Mouse (Mus musculus) olfactory bulb, adult 2 months (tissue): ENCODE results near the gene Nrcam. TPM values are rescaled to one million over a fixed set of nuclear protein-coding genes. Genes with fewer than 3 reads are reported as not detected.
"Not testable (repeated sequence)": the region's sequence is repeated elsewhere in the genome, so short reads cannot be mapped to it uniquely, and the experiment has no call there.

Experiments
- H3K27ac ChIP-seq: fragments of 200-500 bp; 2 replicates; pipeline ENCODE4 v1.5.1; 2012; ENCODE audit warnings: low read depth, low read length; ENCODE audit not compliant: insufficient read depth
- H3K4me1 ChIP-seq: fragments of 200-500 bp; 2 replicates; pipeline ENCODE4 v1.6.1; 2012; ENCODE audit warnings: low read length; ENCODE audit not compliant: control insufficient read depth, insufficient read depth
- H3K4me3 ChIP-seq: fragments of 200-500 bp; 2 replicates; pipeline ENCODE4 v1.5.1; 2012; ENCODE audit warnings: mild to moderate bottlenecking, low read depth, low read length, moderate library complexity; ENCODE audit not compliant: insufficient read depth
- CTCF ChIP-seq: fragments of 200-500 bp; IDR thresholded peaks from 2 replicates; pipeline ENCODE4 v1.5.1; 2012; ENCODE audit warnings: low read depth, mild to moderate bottlenecking, low read length, moderate library complexity; ENCODE audit not compliant: insufficient read depth
- POLR2A ChIP-seq: fragments of 200-500 bp; IDR thresholded peaks from 2 replicates; pipeline ENCODE4 v1.6.1; 2012; ENCODE audit warnings: mild to moderate bottlenecking, low read depth, low read length, moderate library complexity; ENCODE audit not compliant: insufficient read depth
- WGBS: fragments of 180-500 bp; shearing (Covaris S2); methylation state at CpG from one replicate; pipeline ENCODE4 v1.1.7; 2018; 5-methylcytosine and 5-hydroxymethylcytosine counted together
- polyA plus RNA-seq: library from polyadenylated mRNA; stranded (reverse); fragments of >200 nt; gene quantifications from 2 replicates; pipeline ENCODE4 v1.2.4, GENCODE M21; 2012; ENCODE audit warnings: low replicate concordance; ENCODE audit not compliant: missing spikeins, insufficient read depth, insufficient read length

The Nrcam gene
- 445 and 867 TPM in 2 replicates for polyA plus RNA-seq

DNA sequence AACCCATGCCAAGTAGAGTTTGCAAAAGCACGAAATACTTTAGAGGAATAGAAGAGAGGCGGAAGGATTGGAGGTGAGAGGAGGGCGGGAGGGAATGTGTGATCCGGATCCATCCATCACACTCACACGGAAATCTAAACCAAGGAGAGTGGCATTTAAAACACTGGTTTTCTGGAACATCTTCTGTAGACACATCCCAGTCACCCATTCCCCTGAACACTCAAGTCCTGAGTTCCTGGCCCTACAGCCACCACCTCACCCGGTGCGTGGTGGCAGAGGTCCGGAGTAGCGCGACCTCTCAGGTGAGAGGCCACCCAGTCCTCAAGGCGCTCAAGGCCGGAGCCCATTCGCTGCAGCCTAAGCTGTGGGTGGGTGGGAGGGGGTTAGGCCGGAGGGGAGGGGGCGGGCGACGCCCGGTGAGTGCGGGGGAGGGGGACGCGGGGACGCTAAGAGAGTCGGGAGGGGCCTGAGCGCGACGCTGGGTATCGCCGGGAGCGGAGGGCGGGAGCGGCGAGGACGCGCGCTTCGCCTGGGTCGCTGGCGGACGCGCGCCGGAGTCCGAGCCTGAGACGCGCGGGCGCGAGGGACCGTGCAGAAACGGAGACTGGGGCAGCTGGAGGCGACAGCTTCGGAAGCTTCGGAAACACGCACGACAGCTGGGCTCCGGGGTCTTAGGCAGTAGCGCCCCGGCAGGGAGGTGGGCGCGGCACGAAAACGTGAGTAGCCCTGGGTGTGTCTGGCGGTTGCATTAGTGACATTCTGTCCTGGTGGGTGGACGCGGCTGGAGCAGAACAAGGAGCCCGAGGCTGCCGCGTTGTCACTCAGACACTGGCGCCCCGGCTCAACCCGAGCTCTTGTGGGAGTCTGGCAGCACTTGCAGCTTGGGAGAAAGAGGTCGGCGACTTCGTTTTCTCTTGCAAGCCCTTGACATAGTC is at the start of gene Nrcam:
TSS of gene Nrcam (plus strand) at position 505 of the 935 bp plus-strand sequence.
- TF ChIP-seq CTCF (no peak), POLR2A (peak; percentile 43; the same call in 1 of the 2 replicates)
- Histone ChIP-seq H3K4me3 (peak within 1 kb of the TSS; percentile 85), H3K4me1 (peaks cover 3% of the 10 kb centered on the region), H3K27ac (peak within 1 kb of the TSS; percentile 88)
- WGBS: 4% methylated on average over 74 of the region's 74 CpGs

DNA sequence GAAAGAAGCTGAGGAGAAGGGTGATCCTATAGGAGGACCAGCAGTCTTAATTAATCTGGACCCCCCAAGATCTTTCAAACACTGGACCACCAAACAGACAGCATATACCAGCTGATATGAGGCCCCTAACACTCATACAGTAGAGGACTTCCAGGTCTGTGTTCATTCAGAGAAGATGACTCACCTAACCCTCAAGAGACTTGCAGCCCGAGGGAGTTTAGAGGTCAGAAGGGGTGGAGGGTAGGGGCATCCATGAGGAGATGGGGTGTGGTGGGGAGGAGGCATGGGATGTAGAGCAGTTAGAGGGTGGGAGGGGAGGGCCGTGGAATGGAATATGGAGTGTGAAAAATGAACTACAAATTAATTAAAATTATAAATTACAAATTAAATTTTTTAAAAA is 48.5 kb upstream of the Nrcam start:
- 82% methylated on average over 2 of the region's 2 CpGs for WGBS
- not testable (repeated sequence) for H3K27ac ChIP-seq, H3K4me3 ChIP-seq, H3K4me1 ChIP-seq

DNA sequence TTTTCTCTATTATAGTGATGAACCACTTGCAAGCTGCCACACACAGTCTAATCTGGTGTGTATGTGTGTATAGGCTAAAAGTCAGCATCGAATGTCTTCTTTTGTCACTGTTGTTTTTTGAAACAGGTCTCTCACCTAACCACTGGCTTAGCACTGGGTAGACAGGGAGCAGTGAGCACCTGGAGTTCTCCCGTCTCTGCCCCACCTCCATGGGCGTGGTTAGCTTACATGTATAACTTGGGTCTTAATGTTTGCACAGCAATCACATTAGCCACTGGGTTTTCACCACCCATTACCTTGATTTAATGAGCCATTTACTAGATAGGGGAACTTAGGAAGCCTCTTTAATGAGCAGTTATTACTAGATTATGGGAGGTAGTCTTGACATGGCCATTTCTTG is 47.2 kb upstream of the Nrcam start:
- TF ChIP-seq POLR2A (no peak), CTCF (no peak)
- Histone ChIP-seq H3K4me1 (no peaks in the 10 kb centered on the region), H3K27ac (no peak overlapping the region), H3K4me3 (no peak overlapping the region)
- WGBS: 93% methylated on average over 3 of the region's 3 CpGs

DNA sequence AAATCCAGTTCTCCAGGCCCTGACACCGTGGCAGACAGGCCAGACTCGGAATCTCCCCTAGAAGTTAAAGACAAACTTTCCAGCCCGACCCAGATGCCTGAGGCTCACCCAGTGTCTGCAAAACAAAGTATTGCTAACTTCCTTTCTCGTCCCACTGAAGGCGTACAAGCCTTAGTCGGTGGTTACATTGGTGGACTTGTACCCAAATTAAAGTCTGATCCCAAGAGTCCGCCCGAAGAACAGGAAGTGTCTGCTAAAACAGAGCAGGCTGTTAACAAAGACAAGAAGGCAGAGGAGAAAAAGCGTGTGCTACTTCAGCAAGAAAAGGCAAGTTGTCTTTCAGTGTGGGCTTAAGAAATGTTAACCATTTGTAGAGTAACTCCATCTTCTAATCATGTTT is 45.3 kb upstream of the Nrcam start:
- H3K4me3 ChIP-seq: no peak overlapping the region
- no peak overlapping the region for H3K27ac ChIP-seq
- 57% methylated on average over 9 of the region's 9 CpGs for WGBS
- TF ChIP-seq CTCF (no peak), POLR2A (no peak)
- H3K4me1 ChIP-seq: no peaks in the 10 kb centered on the region

DNA sequence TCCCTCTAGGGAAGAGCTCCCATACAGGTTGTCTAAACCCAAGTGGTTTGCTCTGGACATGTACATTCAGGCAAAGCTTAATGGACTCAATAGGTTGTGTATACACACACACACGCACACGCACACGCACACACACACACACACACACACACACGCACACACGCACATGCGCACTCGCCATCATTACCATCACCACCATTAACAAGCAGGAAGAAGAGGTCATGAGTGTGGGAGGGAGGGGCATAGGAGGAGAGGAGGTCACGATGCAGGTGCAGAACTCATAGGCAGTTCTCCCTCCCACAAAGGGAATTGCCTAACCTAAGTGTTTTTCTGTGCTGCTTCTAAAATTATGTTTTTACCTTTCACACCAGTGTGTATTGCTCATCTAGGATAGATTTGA is 41.7 kb upstream of the Nrcam start:
- Histone ChIP-seq H3K4me1 (no peaks in the 10 kb centered on the region), H3K4me3 (no peak overlapping the region), H3K27ac (no peak overlapping the region)
- no peak for TF ChIP-seq CTCF
- TF ChIP-seq POLR2A: no peak
- 93% methylated on average over 8 of the region's 8 CpGs for WGBS

DNA sequence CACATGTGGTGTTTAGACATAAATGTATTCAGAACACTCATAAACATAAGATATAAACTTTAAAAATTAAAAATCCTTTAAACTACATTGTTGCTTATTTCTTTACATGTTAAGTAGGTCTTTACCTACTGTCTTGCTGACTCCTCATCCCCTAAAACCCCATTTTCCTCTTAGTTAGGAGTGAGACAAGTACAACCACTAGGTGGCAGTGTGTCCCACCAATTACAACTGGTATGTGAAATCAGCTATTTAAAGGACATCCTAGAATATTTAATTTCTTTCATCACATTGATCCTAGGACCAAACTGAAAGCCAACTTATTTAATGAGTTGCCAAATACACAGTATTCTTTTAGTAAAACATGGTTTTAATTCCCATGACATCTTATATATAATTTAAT is 36.4 kb upstream of the Nrcam start:
- Histone ChIP-seq H3K4me1 (no peaks in the 10 kb centered on the region), H3K27ac (no peak overlapping the region), H3K4me3 (no peak overlapping the region)
- TF ChIP-seq POLR2A: no peak
- TF ChIP-seq CTCF: no peak

DNA sequence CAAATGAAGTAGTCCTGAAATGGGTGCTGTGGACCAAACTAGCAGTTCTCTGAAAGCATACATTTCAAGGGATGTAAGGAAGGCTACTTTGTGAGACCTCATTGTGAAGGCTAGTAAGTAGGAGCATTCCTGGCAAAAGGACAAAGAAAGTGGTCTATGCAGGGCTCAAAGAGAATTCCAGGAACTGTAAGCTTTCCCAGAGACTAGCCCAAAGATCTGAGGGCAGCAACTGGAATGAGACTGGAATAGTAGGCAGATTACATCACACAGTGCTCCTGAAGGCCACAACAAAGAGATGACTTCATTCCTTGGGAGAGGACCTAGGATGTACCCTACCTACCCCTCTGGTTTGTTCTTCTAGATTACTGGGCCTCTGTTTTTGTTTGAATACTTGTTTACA is 27.9 kb upstream of the Nrcam start:
- no peak for TF ChIP-seq POLR2A
- no peak for TF ChIP-seq CTCF
- no peak overlapping the region for H3K27ac ChIP-seq

DNA sequence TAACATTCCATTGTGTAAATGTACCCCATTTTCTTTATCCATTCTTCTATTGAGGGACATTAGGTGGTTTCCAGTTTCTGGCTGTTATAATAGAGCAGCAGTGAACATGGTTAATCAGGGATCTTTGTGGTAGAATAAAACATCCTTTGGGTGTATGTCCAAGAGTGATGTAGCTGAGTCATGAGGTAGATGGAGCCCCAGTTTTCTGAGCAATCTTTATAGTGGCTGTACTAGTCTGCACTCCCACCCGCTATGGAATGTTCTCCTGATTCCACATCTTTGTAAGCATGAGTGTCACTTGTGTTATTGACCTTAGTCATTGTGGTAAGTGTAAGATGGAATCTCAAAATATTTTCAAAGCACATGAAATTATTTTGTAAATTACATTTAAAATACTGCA is 24.7 kb upstream of the Nrcam start:
- WGBS: 88% methylated on average over 1 of the region's 1 CpGs
- no peak overlapping the region for H3K4me3 ChIP-seq
- H3K27ac ChIP-seq: no peak overlapping the region
- TF ChIP-seq POLR2A: no peak
- no peak for TF ChIP-seq CTCF
- H3K4me1 ChIP-seq: peaks cover 3% of the 10 kb centered on the region; the same call in 1 of the 2 replicates

More for the DNA sequence above, 27.9 kb upstream of the Nrcam start:
- Histone ChIP-seq H3K4me1 (no peaks in the 10 kb centered on the region), H3K4me3 (no peak overlapping the region)

DNA sequence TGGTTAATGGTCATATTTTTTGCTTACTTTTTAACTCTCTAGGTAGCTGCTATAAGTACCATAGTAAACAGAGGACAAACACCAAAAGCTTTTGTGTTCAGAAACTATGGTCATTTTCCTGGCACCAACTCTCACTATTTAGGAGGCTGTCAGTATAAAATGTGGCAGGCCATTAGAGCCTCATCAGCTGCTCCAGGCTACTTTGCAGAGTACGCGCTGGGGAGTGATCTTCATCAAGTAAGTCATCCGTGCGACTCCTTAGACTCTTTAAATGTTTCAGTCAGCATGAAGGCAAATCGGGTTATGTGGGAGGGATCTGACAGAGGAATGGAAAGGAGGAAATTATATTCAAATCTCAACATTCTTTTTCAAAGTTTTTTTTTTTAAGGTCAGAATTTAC is 23.8 kb upstream of the Nrcam start:
- WGBS: 73% methylated on average over 5 of the region's 5 CpGs
- no peak for TF ChIP-seq CTCF
- peaks cover 3% of the 10 kb centered on the region; the same call in 1 of the 2 replicates for H3K4me1 ChIP-seq
- no peak overlapping the region for H3K27ac ChIP-seq
- H3K4me3 ChIP-seq: no peak overlapping the region
